Mouse (Mus musculus): ENCODE measurements around the gene Stap1. TPM values are rescaled to one million over a fixed set of nuclear protein-coding genes. Genes with fewer than 3 reads are reported as not detected.

Gene Stap1
- total RNA-seq, 2 experiments from 2014 or later: not detected

DNA sequence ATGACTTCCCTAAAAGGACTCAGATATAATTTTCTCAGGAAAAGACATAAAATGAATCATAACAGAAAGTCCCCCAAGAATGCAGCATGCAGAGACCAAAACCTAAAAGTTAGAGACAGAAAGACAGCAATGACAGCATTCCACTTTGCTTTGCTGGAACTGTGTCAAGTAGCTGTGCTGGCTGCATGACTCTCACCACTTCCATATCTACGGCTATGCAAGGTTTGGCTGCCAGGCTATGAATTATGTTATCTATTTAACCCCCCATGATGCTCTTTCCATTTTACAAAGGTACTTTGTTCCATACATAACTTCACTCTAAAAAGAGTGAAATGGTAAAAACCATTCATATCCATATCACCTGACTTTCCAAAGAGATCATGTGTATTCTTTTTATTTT, 42.5 kb downstream of the Stap1 start:
- DNase-seq (ENCODE audit: low spot score in 2 of 2): no peak
- intact Hi-C loops (cut with DNase I): no loop called here

DNA sequence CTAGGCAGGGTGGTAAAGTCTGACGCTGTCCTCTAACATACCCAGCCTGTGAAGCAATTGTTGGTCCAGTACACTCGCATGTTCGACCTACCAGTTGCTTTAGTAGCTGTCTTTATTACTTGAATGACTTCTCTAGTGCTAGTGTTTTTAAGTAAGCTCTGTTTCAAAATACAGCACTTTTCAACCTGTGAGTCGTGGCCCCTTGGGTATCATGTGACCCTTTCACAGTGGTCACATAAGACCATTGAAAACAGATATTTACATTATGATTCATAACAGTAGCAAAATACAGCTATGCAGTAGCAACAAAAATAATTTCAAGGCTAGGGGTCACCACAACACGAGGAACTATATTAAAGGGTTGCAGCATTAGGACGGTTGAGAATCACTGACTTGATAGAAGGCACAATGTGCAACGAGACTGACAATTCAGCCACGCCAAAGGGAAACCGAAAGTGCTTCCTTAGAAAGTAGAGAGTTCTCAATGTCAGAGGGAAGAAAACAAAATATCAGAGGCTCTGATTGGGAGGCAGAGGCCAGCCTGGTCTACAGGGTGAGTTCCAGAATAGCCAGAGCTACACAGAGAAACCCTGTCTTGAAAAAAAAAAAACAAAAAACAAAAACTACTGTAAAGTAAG, 47.0 kb downstream of the Stap1 start:
- DNase-seq (ENCODE audit: low spot score in 2 of 2): no peak

DNA sequence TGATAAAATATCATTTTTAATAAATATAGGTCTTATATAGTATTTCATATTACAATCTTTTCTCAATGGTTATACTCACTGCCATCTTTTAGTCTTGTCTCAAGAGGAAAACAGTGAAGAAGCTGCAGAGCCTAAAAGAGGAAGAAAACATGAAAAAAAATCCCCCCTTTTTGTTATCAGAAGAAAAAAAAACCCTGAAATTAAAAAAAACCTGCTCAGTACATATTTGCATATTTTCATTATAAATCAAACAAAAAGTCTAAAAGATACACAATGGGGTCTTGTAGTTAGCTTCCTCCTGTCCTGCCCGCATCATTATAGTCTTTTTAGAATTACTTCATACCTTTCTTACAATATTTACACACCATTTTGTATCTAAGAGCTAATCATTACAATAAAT, 57.2 kb downstream of the Stap1 start:
- DNase-seq (ENCODE audit: low spot score in 2 of 2): no peak
- intact Hi-C loops (cut with DNase I): loop anchor here (5.0 kb wide), 1 partner anchor 34 kb away; no protein-coding TSS in a partner anchor

More for the DNA sequence above, 47.0 kb downstream of the Stap1 start:
- intact Hi-C loops (cut with DNase I): no loop called here

DNA sequence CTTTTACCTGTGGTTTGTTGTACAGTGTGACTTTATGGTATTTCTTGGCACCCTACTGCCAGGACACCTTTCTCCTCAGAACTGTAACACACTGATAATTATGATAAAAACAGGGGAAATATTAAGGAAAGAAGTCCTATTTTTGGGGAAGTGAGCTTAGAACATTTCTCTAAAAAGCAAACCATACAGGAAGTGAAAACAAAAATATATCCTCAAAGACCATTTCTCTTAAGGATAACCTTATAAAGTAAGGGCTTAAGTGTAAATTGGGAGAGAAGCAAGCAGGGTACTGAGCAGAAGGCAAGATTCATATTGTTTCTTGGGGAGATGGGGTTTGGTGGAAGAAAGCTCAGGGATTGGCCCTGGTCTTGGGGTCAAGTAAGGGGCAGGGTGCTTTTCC, 58.3 kb downstream of the Stap1 start:
- no peak for DNase-seq (ENCODE audit: low spot score in 2 of 2)
- intact Hi-C loops (cut with DNase I): loop anchor here (5.0 kb wide), 1 partner anchor 32 kb away; no protein-coding TSS in a partner anchor

Other genes starting within 250 kb of the Stap1 start
- gene Cenpc1, start 6.2 kb upstream of the Stap1 start, total RNA-seq (2021): 10 to 100 TPM; 23.1 to 24.2 TPM
- 10 to 100 TPM; 19.0 to 20.8 TPM for gene Uba6, start 101.1 kb downstream of the Stap1 start, total RNA-seq (2021)
- gene Gnrhr, start 126.2 kb downstream of the Stap1 start, total RNA-seq (2021): not detected
- not detected for gene Tmprss11c, start 217.6 kb downstream of the Stap1 start, total RNA-seq (2021)

All from left cerebral cortex, postnatal 14 days (tissue).